In the genomic region with DNA sequence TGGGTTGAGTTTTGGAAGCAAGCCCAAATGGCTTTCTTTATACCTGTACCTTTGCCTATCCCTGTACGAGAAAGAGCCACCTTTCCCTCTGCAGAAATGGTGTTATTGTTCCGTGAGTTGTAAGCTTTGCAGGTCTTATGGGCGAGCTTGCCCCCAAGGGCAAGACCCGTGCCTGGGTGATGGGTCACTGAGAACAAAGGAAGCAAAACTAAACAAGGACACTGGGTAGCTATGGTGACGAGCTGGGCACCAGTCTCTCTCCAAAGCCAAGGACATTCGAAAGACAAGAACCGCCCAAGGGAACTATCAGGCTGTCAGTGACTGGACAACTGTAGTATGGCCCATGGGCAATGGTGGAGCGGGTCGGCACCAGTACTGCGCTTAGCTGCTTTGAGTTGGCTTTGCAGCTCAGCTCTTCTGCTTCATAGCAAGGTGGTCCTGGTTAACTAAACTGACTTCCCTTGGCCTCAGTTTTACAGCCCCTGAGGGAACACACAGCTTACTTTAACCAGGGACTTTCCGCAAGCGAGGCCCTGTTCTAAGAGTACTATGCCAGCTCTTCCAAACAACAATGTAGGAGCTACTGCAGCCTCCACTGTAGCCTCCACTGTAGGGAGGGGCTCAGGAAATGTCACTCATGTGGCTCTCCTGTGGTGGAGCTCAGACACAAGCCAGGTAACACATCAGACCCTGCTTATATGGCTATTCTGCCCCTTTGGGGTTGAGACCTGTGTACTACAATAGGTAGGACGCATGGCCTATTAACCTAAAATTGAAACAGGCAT, we compare ENCODE assay signal across 16 mouse cellular contexts.
A peak's percentile ranks its signal among the peaks of the same experiment; 100 is the strongest.
DNase-seq lines count a peak whose midpoint lies in the region; ATAC-seq and TF ChIP-seq lines count a peak whose summit lies in the region.
"Had no signal": no experiment of that assay in that cellular context is flagged by ENCODE, and none has a peak within 500 bp of the region (broad histone marks: within the 10 kb centered on the region; RNA-seq: fewer than 3 reads in every experiment).

No protein-coding gene starts in this region.

- H3K4me1 ChIP-seq in liver, postnatal 0 days (ENCODE audit: insufficient read depth) = no peaks in the 10 kb centered on the region
- peaks cover 0 to 24% of the 10 kb centered on the region in 2 experiments; a peak in 2 of 4 replicates for H3K4me1 ChIP-seq in MEL (ENCODE audit: control insufficient read depth in 1 of 2, insufficient read depth in 2 of 2, low read length in 2 of 2)
- no peaks in the 10 kb centered on the region for H3K4me1 ChIP-seq in intestine, embryonic 15.5 days (replicated peaks)
- H3K4me1 ChIP-seq: liver, embryonic 12.5 days had no signal

- H3K79me2 ChIP-seq in MEL (ENCODE audit: control insufficient read depth, insufficient read depth, low read length, poor library complexity) = no peaks in the 10 kb centered on the region

- TF ChIP-seq EP300 in liver, postnatal 0 days (IDR thresholded peaks at IDR 0.05; ENCODE audit: low read depth) = no peak
- TF ChIP-seq EP300 in MEL (IDR thresholded peaks at IDR 0.05; ENCODE audit: low read depth in 1 of 2, low read length in 2 of 2) = no peak

- intact Hi-C loops in gastrocnemius, postnatal 36 days (cut with DNase I) = no loop called here

- no peaks in the 10 kb centered on the region for H3K27me3 ChIP-seq in liver, postnatal 0 days (ENCODE audit: insufficient read depth, low read length)
- H3K27me3 ChIP-seq in MEL (ENCODE audit: control insufficient read depth in 1 of 2, insufficient read depth in 2 of 2, low read length in 2 of 2) = no peaks in the 10 kb centered on the region
- no peaks in the 10 kb centered on the region for H3K27me3 ChIP-seq in intestine, embryonic 15.5 days (replicated peaks)
- H3K27me3 ChIP-seq: liver, embryonic 12.5 days had no signal

- TF ChIP-seq RAD21 in MEL (IDR thresholded peaks at IDR 0.05; ENCODE audit: low read depth, low read length) = no peak

- H3K9me3 ChIP-seq in liver, postnatal 0 days (ENCODE audit: low read length) = no peaks in the 10 kb centered on the region
- H3K9me3 ChIP-seq in MEL (replicated peaks; ENCODE audit: insufficient read depth, low read length) = no peaks in the 10 kb centered on the region
- H3K9me3 ChIP-seq in intestine, embryonic 15.5 days = no peaks in the 10 kb centered on the region
- H3K9me3 ChIP-seq: liver, embryonic 12.5 days had no signal

- WGBS in liver, postnatal 0 days (ENCODE audit: insufficient replicate concordance) = 82% methylated on average over 13 of the region's 13 CpGs
- WGBS in intestine, embryonic 15.5 days = 87% methylated on average over 13 of the region's 13 CpGs

- DNase-seq in liver, postnatal 0 days = peak; percentile 7
- DNase-seq in liver (no peak), MEL (ENCODE audit: low read depth, low spot score) (no peak)
- DNase-seq in CD4-positive, CD25-positive, alpha-beta regulatory T cell, adult 2 months (ENCODE audit: low read depth, low spot score) = peak; percentile 52
- DNase-seq in adrenal gland, postnatal 25 days = peak; percentile 18
- DNase-seq in gastrocnemius, postnatal 36 days = no peak
- DNase-seq in urinary bladder, adult 2 months (ENCODE audit: low spot score) = no peak
- DNase-seq: embryo, embryonic 11 days; heart, postnatal 10 days; kidney, postnatal 14 days; layer of hippocampus, adult 9-11 months; lung, postnatal 14 days had no signal

- H3K4me2 ChIP-seq in liver, postnatal 0 days (ENCODE audit: low read depth, low read length) = no peak overlapping the region
- H3K4me2 ChIP-seq in intestine, embryonic 15.5 days (replicated peaks) = no peak overlapping the region
- H3K4me2 ChIP-seq: liver, embryonic 12.5 days; midbrain, embryonic 11.5 days had no signal

- no peak overlapping the region for H3K9ac ChIP-seq in liver, postnatal 0 days (replicated peaks)
- H3K9ac ChIP-seq in MEL (ENCODE audit: control insufficient read depth, low read depth, low read length, poor library complexity, severe bottlenecking) = no peak overlapping the region
- no peak overlapping the region for H3K9ac ChIP-seq in intestine, embryonic 15.5 days
- H3K9ac ChIP-seq: forebrain, postnatal 0 days; liver, embryonic 12.5 days had no signal

- no peak overlapping the region for H3K4me3 ChIP-seq in liver, postnatal 0 days (ENCODE audit: low read depth, low read length)
- no peak overlapping the region for H3K4me3 ChIP-seq in MEL (ENCODE audit: control insufficient read depth in 1 of 2, insufficient read depth in 1 of 2, low read depth in 2 of 2, low read length in 2 of 2)
- no peak overlapping the region for H3K4me3 ChIP-seq in intestine, embryonic 15.5 days (replicated peaks)
- H3K4me3 ChIP-seq: liver, embryonic 12.5 days had no signal

- TF ChIP-seq POLR2A in MEL (IDR thresholded peaks at IDR 0.05; ENCODE audit: control insufficient read depth in 1 of 2, insufficient read depth in 1 of 2, low read depth in 1 of 2, low read length in 2 of 2, poor library complexity in 1 of 2) = no peak

- H3K27ac ChIP-seq in liver, postnatal 0 days (ENCODE audit: low read depth) = no peak overlapping the region
- peak overlapping the region; percentile 47 for H3K27ac ChIP-seq in MEL (ENCODE audit: control insufficient read depth, low read depth, low read length)
- H3K27ac ChIP-seq in intestine, embryonic 15.5 days = no peak overlapping the region
- H3K27ac ChIP-seq: liver, embryonic 12.5 days had no signal

- H3K36me3 ChIP-seq in liver, postnatal 0 days (replicated peaks; ENCODE audit: insufficient read depth, low read length) = no peaks in the 10 kb centered on the region
- peaks cover 0 to 16% of the 10 kb centered on the region in 2 experiments; a peak in 2 of 4 replicates for H3K36me3 ChIP-seq in MEL (ENCODE audit: control insufficient read depth in 1 of 2, insufficient read depth in 2 of 2, low read length in 2 of 2)
- H3K36me3 ChIP-seq in intestine, embryonic 15.5 days = no peaks in the 10 kb centered on the region
- H3K36me3 ChIP-seq: liver, embryonic 12.5 days had no signal

- no peak for ATAC-seq in liver, postnatal 0 days
- no peak for ATAC-seq in intestine, embryonic 15.5 days
- ATAC-seq: forebrain, postnatal 0 days; liver, embryonic 12.5 days had no signal

- TF ChIP-seq CTCF in liver, postnatal 0 days (IDR thresholded peaks at IDR 0.05; ENCODE audit: low read depth) = no peak
- no peak for TF ChIP-seq CTCF in MEL (IDR thresholded peaks at IDR 0.05 in 2 of 3, conservative IDR thresholded peaks at IDR 0.05 in 1 of 3; ENCODE audit: control insufficient read depth in 1 of 3, insufficient read depth in 1 of 3, low read depth in 2 of 3, low read length in 3 of 3, poor library complexity in 1 of 3, severe bottlenecking in 1 of 3)

TF ChIP-seq in MEL, 35 proteins besides CTCF, POLR2A, EP300 and RAD21:
- TF ChIP-seq ZC3H11A (IDR thresholded peaks at IDR 0.05; ENCODE audit: low read depth, low read length) = no peak
- no peak for TF ChIP-seq ZMIZ1 (IDR thresholded peaks at IDR 0.05; ENCODE audit: low read depth, low read length)
- TF ChIP-seq E2F4 (IDR thresholded peaks at IDR 0.05; ENCODE audit: borderline replicate concordance, low read depth, low read length) = no peak
- TF ChIP-seq MYC (IDR thresholded peaks at IDR 0.05; ENCODE audit: low read depth, low read length) = no peak
- no peak for TF ChIP-seq GABPA (IDR thresholded peaks at IDR 0.05; ENCODE audit: low read depth, low read length)
- no peak for TF ChIP-seq MXI1 (IDR thresholded peaks at IDR 0.05; ENCODE audit: low read depth, low read length)
- TF ChIP-seq CHD2 (IDR thresholded peaks at IDR 0.05; ENCODE audit: low read length) = no peak
- TF ChIP-seq POLR2AphosphoS2 (IDR thresholded peaks at IDR 0.05; ENCODE audit: low read length) = no peak
- TF ChIP-seq RCOR1 (IDR thresholded peaks at IDR 0.05; ENCODE audit: low read depth, low read length) = no peak
- no peak for TF ChIP-seq NRF1 (IDR thresholded peaks at IDR 0.05; ENCODE audit: insufficient read depth, low read depth, low read length, poor library complexity, severe bottlenecking)
- TF ChIP-seq HCFC1 (IDR thresholded peaks at IDR 0.05; ENCODE audit: low read depth, low read length) = no peak
TF ChIP-seq in MEL: peak in this region for 0.

Comparison
In these comparisons a context has a peak if more than half of its experiments do, and no peak if none do; other contexts are left out.
1. DNase-seq: peak in liver, postnatal 0 days (single experiment), CD4-positive, CD25-positive, alpha-beta regulatory T cell, adult 2 months (single experiment) and adrenal gland, postnatal 25 days (single experiment); none in liver (single experiment), MEL (single experiment), gastrocnemius, postnatal 36 days (0 of 2) and urinary bladder, adult 2 months (single experiment).